Mouse (Mus musculus) lung, embryonic 15.5 days (tissue): Measurements from ENCODE around the gene Dnaja4. TPM values are rescaled to one million over a fixed set of nuclear protein-coding genes. Genes with fewer than 3 reads are reported as not detected.

Experiments
- ATAC-seq: fragments of 200-750 bp; cut with Nextera tagmentation; 2 replicates; pipeline ENCODE4 v1.8.0; 2017; ENCODE audit warnings: moderate number of reproducible peaks, borderline replicate concordance; ENCODE audit not compliant: low FRiP score, low TSS enrichment; ENCODE audit errors: extremely low read depth
- H3K27ac ChIP-seq: fragments of 300-500 bp; sonication (generic); 2 replicates; pipeline ENCODE4 v1.5.1; 2015; ENCODE audit warnings: moderate library complexity, mild to moderate bottlenecking, inconsistent platforms
- H3K27me3 ChIP-seq: fragments of 300-500 bp; sonication (generic); 2 replicates; pipeline ENCODE4 v1.6.1; 2015; ENCODE audit warnings: inconsistent platforms
- H3K36me3 ChIP-seq: fragments of 300-500 bp; sonication (generic); 2 replicates; pipeline ENCODE4 v1.6.1; 2015; ENCODE audit warnings: inconsistent platforms
- H3K4me1 ChIP-seq: fragments of 300-500 bp; sonication (generic); 2 replicates; pipeline ENCODE4 v1.6.1; 2015; ENCODE audit warnings: inconsistent platforms
- H3K4me2 ChIP-seq: fragments of 300-500 bp; sonication (generic); 2 replicates; pipeline ENCODE4 v1.6.1; 2015; ENCODE audit warnings: inconsistent platforms, mild to moderate bottlenecking, moderate library complexity
- H3K4me3 ChIP-seq: fragments of 300-500 bp; sonication (generic); 2 replicates; pipeline ENCODE4 v1.5.1; 2015; ENCODE audit warnings: mild to moderate bottlenecking, inconsistent platforms
- H3K9ac ChIP-seq: fragments of 300-500 bp; sonication (generic); 2 replicates; pipeline ENCODE4 v1.6.1; 2015; ENCODE audit warnings: inconsistent platforms
- H3K9me3 ChIP-seq: fragments of 300-500 bp; sonication (generic); 2 replicates; pipeline ENCODE4 v1.6.1; 2016; ENCODE audit warnings: inconsistent platforms
- WGBS: fragments of 180-500 bp; shearing (Covaris S2); methylation state at CpG from one replicate; pipeline ENCODE4 v1.1.7; 2015; 5-methylcytosine and 5-hydroxymethylcytosine counted together
- polyA plus RNA-seq: library from polyadenylated mRNA; unstranded; fragments of >200 nt; fragmentation: Nextera tagmentation; extraction: Ambion mirVana; gene quantifications from 2 replicates; pipeline ENCODE4 v1.2.1, GENCODE M21; 2015

Dnaja4 gene
- polyA plus RNA-seq, 1 experiment from 2014 or later, result 6.6 TPM

GRCm38 (mm10) chr9:54734639-54735252, 36.1 kb downstream of the Dnaja4 start:
- Histone ChIP-seq H3K4me2 (peak overlapping the region; percentile 66), H3K9me3 (no peaks in the 10 kb centered on the region), H3K4me3 (peak overlapping the region; percentile 83), H3K9ac (peak overlapping the region; percentile 20; the same call in 1 of the 2 replicates), H3K36me3 (no peaks in the 10 kb centered on the region; the same call in 1 of the 2 replicates), H3K27me3 (no peaks in the 10 kb centered on the region), H3K27ac (no peak overlapping the region), H3K4me1 (peaks cover 12% of the 10 kb centered on the region)
- WGBS, result 18% methylated on average over 11 of the region's 11 CpGs
- ATAC-seq, result no peak

GRCm38 (mm10) chr9:54736284-54736701, 37.6 kb downstream of the Dnaja4 start:
- no peak overlapping the region for H3K4me3 ChIP-seq
- H3K9ac ChIP-seq, result no peak overlapping the region
- no peaks in the 10 kb centered on the region for H3K27me3 ChIP-seq
- no peak overlapping the region for H3K4me2 ChIP-seq
- no peak overlapping the region for H3K27ac ChIP-seq
- ATAC-seq, result no peak
- H3K9me3 ChIP-seq, result no peaks in the 10 kb centered on the region
- 13% methylated on average over 9 of the region's 9 CpGs for WGBS
- no peaks in the 10 kb centered on the region for H3K36me3 ChIP-seq
- peaks cover 12% of the 10 kb centered on the region for H3K4me1 ChIP-seq

- no peak overlapping the region for H3K27ac ChIP-seq
- H3K27me3 ChIP-seq, result no peaks in the 10 kb centered on the region
- 30% methylated on average over 3 of the region's 3 CpGs for WGBS
- peaks cover 8% of the 10 kb centered on the region for H3K4me1 ChIP-seq
- no peak overlapping the region for H3K4me2 ChIP-seq
- no peak overlapping the region for H3K4me3 ChIP-seq
- no peak overlapping the region for H3K9ac ChIP-seq
- no peaks in the 10 kb centered on the region for H3K9me3 ChIP-seq
- no peaks in the 10 kb centered on the region for H3K36me3 ChIP-seq
- ATAC-seq, result no peak
Measured at GRCm38 (mm10) chr9:54738376-54738775, 39.7 kb downstream of the Dnaja4 start.

- no peak for ATAC-seq
- WGBS, result 67% methylated on average over 4 of the region's 4 CpGs
- Histone ChIP-seq H3K4me1 (no peaks in the 10 kb centered on the region), H3K4me3 (no peak overlapping the region), H3K9ac (no peak overlapping the region), H3K9me3 (no peaks in the 10 kb centered on the region), H3K36me3 (no peaks in the 10 kb centered on the region), H3K27ac (no peak overlapping the region), H3K27me3 (no peaks in the 10 kb centered on the region), H3K4me2 (no peak overlapping the region)
Measured at GRCm38 (mm10) chr9:54743891-54744290, 45.2 kb downstream of the Dnaja4 start.

- no peak for ATAC-seq
- no peak overlapping the region for H3K27ac ChIP-seq
- no peak overlapping the region for H3K4me3 ChIP-seq
- H3K4me1 ChIP-seq, result no peaks in the 10 kb centered on the region
- H3K27me3 ChIP-seq, result no peaks in the 10 kb centered on the region
- no peaks in the 10 kb centered on the region for H3K9me3 ChIP-seq
- no peak overlapping the region for H3K4me2 ChIP-seq
- H3K9ac ChIP-seq, result no peak overlapping the region
- 41% methylated on average over 13 of the region's 13 CpGs for WGBS
- H3K36me3 ChIP-seq, result no peaks in the 10 kb centered on the region
Measured at GRCm38 (mm10) chr9:54745740-54746370, 47.2 kb downstream of the Dnaja4 start.

- ATAC-seq, result no peak
- no peak overlapping the region for H3K27ac ChIP-seq
- 82% methylated on average over 7 of the region's 7 CpGs for WGBS
Measured at GRCm38 (mm10) chr9:54750215-54750981, 51.7 kb downstream of the Dnaja4 start.

GRCm38 (mm10) chr9:54751684-54752083, 53.0 kb downstream of the Dnaja4 start:
- 74% methylated on average over 2 of the region's 2 CpGs for WGBS
- Histone ChIP-seq H3K36me3 (no peaks in the 10 kb centered on the region), H3K9ac (no peak overlapping the region), H3K27me3 (peaks cover 25% of the 10 kb centered on the region), H3K4me3 (no peak overlapping the region), H3K27ac (no peak overlapping the region), H3K9me3 (no peaks in the 10 kb centered on the region), H3K4me1 (no peaks in the 10 kb centered on the region), H3K4me2 (no peak overlapping the region)
- no peak for ATAC-seq

More at GRCm38 (mm10) chr9:54750215-54750981, 51.7 kb downstream of the Dnaja4 start:
- Histone ChIP-seq H3K36me3 (no peaks in the 10 kb centered on the region), H3K9me3 (no peaks in the 10 kb centered on the region), H3K4me2 (no peak overlapping the region), H3K4me3 (no peak overlapping the region), H3K4me1 (no peaks in the 10 kb centered on the region), H3K27me3 (peaks cover 25% of the 10 kb centered on the region), H3K9ac (no peak overlapping the region)

GRCm38 (mm10) chr9:54752201-54752943, 53.7 kb downstream of the Dnaja4 start:
- H3K27ac ChIP-seq, result no peak overlapping the region
- no peak overlapping the region for H3K4me3 ChIP-seq
- H3K9me3 ChIP-seq, result no peaks in the 10 kb centered on the region
- ATAC-seq, result no peak
- WGBS, result 24% methylated on average over 21 of the region's 21 CpGs
- no peak overlapping the region for H3K4me2 ChIP-seq
- H3K27me3 ChIP-seq, result peaks cover 25% of the 10 kb centered on the region
- no peaks in the 10 kb centered on the region for H3K36me3 ChIP-seq
- H3K4me1 ChIP-seq, result no peaks in the 10 kb centered on the region
- H3K9ac ChIP-seq, result no peak overlapping the region

- Histone ChIP-seq H3K9me3 (no peaks in the 10 kb centered on the region), H3K4me1 (no peaks in the 10 kb centered on the region), H3K36me3 (no peaks in the 10 kb centered on the region), H3K4me3 (no peak overlapping the region), H3K4me2 (no peak overlapping the region), H3K9ac (no peak overlapping the region), H3K27ac (no peak overlapping the region), H3K27me3 (peaks cover 25% of the 10 kb centered on the region)
- ATAC-seq, result no peak
- 36% methylated on average over 11 of the region's 11 CpGs for WGBS
Measured at GRCm38 (mm10) chr9:54752944-54753295, 54.2 kb downstream of the Dnaja4 start.

- peaks cover 13% of the 10 kb centered on the region for H3K4me1 ChIP-seq
- ATAC-seq, result peak; percentile 50
- no peaks in the 10 kb centered on the region for H3K36me3 ChIP-seq
- 20% methylated on average over 6 of the region's 6 CpGs for WGBS
- H3K27ac ChIP-seq, result no peak overlapping the region
- no peak overlapping the region for H3K4me2 ChIP-seq
- H3K27me3 ChIP-seq, result peaks cover 32% of the 10 kb centered on the region
- H3K4me3 ChIP-seq, result no peak overlapping the region
- H3K9ac ChIP-seq, result no peak overlapping the region
- H3K9me3 ChIP-seq, result no peaks in the 10 kb centered on the region
Measured at GRCm38 (mm10) chr9:54759592-54759991, 60.9 kb downstream of the Dnaja4 start.

- Histone ChIP-seq H3K9me3 (no peaks in the 10 kb centered on the region), H3K36me3 (no peaks in the 10 kb centered on the region), H3K4me1 (peaks cover 26% of the 10 kb centered on the region), H3K4me3 (peak overlapping the region; percentile 34), H3K27me3 (peaks cover 77% of the 10 kb centered on the region), H3K9ac (no peak overlapping the region), H3K4me2 (peak overlapping the region; percentile 65), H3K27ac (no peak overlapping the region)
- 22% methylated on average over 12 of the region's 12 CpGs for WGBS
- no peak for ATAC-seq
Measured at GRCm38 (mm10) chr9:54764091-54764490, 65.4 kb downstream of the Dnaja4 start.
